Mouse (Mus musculus): ENCODE results near the gene Syngr2. TPM values are rescaled to one million over a fixed set of nuclear protein-coding genes. Genes with fewer than 3 reads are reported as not detected.

Gene Syngr2
- polyA plus RNA-seq, 1 experiment = 120 TPM

DNA sequence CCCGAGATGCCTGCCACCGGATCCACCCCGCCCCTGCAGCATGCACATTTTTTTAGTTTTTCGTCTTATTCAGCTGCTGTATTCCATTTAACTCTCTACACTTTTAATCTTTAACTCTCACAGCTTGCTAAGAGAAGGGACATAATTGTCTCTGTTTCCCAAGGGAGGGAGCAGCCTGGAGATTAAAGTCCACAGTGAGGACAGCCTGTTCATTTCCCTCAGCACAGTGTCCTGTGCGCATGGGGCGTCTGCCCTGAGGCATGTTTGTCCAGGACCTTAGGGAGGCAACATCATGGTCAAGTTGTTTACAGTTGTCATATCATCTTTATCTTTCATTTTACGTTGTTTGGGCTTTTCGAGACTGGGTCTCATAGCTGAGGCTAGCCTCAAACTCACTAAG lies 24.6 kb downstream of the Syngr2 start:
- no peak overlapping the region for H3K4me3 ChIP-seq (replicated peaks; ENCODE audit: control insufficient read depth, low read depth, low read length)
- no peak overlapping the region for H3K27ac ChIP-seq (ENCODE audit: control insufficient read depth, insufficient read depth, low read depth, low read length, poor library complexity)
- H3K4me1 ChIP-seq (ENCODE audit: control insufficient read depth, insufficient read depth, low read length) = peaks cover 9% of the 10 kb centered on the region
- TF ChIP-seq CTCF (IDR thresholded peaks at IDR 0.05; ENCODE audit: control insufficient read depth, insufficient read depth, low read length) = no peak
- no peak for TF ChIP-seq POLR2A (IDR thresholded peaks at IDR 0.05; ENCODE audit: borderline replicate concordance, control insufficient read depth, low read depth, low read length)
- WGBS = 90% methylated on average over 8 of the region's 8 CpGs

DNA sequence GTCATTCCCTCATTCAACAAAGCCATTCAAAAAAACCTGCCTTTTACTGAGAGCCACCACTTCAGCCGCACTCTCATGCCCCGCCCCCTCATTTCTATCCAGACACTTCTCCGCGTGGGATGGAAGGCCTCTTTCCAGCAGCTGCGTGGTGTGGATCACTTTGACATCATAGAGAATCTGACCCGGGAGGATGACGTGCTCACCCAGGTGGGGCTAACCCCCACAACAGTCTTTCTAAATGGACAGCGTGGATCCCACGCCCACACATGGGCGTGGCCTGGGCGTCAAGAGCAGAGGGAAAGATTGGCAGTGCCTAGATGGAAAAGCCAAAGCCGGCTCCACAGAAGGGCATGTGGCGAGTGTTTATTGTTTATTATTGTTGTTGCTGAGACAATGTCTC lies 26.8 kb downstream of the Syngr2 start:
- WGBS = 49% methylated on average over 13 of the region's 13 CpGs
- H3K4me1 ChIP-seq (ENCODE audit: control insufficient read depth, insufficient read depth, low read length) = peaks cover 8% of the 10 kb centered on the region
- H3K27ac ChIP-seq (ENCODE audit: control insufficient read depth, insufficient read depth, low read depth, low read length, poor library complexity) = no peak overlapping the region; the same call in 1 of the 2 replicates
- H3K4me3 ChIP-seq (replicated peaks; ENCODE audit: control insufficient read depth, low read depth, low read length) = no peak overlapping the region
- TF ChIP-seq POLR2A (IDR thresholded peaks at IDR 0.05; ENCODE audit: borderline replicate concordance, control insufficient read depth, low read depth, low read length) (no peak), CTCF (IDR thresholded peaks at IDR 0.05; ENCODE audit: control insufficient read depth, insufficient read depth, low read length) (no peak)

DNA sequence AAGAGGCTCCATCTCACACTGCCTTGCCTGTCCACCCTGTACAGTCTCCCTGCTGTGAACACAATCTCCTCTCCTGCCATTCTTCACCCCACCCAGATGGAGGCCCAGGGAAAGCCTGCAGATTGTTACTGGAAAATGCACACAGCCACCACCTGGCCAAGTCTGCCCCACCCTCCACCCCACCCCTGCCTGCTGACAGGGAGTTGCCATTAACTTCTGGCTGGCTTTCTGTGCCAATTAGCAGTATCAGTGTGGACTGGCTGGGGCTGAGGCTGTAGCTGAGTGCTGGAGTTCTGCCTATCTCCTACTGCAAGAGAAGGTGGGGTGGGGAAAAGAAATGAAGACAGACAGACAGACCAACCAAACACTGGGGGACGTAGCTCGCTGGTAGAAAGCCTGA lies 29.1 kb downstream of the Syngr2 start:
- Histone ChIP-seq H3K4me1 (ENCODE audit: control insufficient read depth, insufficient read depth, low read length) (peaks cover 5% of the 10 kb centered on the region), H3K27ac (ENCODE audit: control insufficient read depth, insufficient read depth, low read depth, low read length, poor library complexity) (peak overlapping the region; percentile 85), H3K4me3 (replicated peaks; ENCODE audit: control insufficient read depth, low read depth, low read length) (no peak overlapping the region)
- 58% methylated on average over 2 of the region's 2 CpGs for WGBS
- no peak for TF ChIP-seq CTCF (IDR thresholded peaks at IDR 0.05; ENCODE audit: control insufficient read depth, insufficient read depth, low read length)
- no peak for TF ChIP-seq POLR2A (IDR thresholded peaks at IDR 0.05; ENCODE audit: borderline replicate concordance, control insufficient read depth, low read depth, low read length)

DNA sequence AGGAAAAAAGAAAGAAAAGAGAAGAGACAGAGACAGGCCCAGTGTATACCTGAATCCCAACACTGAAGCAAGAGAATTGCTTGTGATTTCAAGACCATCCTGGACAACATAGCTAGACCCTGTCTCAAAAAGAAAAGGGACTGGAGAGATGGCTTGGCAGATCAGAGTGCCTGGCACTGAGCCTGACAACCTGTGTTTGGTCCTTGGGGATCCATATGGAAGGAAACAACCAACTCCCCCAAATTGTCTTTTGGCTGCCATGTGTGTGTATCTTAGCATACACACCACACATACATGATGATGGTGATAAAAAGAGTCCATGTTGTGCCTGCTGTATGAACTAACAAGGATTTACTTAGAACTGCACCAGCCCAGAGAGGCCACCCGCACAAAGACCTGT lies 29.6 kb downstream of the Syngr2 start:
- Histone ChIP-seq H3K27ac (ENCODE audit: control insufficient read depth, insufficient read depth, low read depth, low read length, poor library complexity) (peak overlapping the region; percentile 84), H3K4me1 (ENCODE audit: control insufficient read depth, insufficient read depth, low read length) (peaks cover 5% of the 10 kb centered on the region)
- TF ChIP-seq POLR2A (IDR thresholded peaks at IDR 0.05; ENCODE audit: borderline replicate concordance, control insufficient read depth, low read depth, low read length) (no peak), CTCF (IDR thresholded peaks at IDR 0.05; ENCODE audit: control insufficient read depth, insufficient read depth, low read length) (no peak)

DNA sequence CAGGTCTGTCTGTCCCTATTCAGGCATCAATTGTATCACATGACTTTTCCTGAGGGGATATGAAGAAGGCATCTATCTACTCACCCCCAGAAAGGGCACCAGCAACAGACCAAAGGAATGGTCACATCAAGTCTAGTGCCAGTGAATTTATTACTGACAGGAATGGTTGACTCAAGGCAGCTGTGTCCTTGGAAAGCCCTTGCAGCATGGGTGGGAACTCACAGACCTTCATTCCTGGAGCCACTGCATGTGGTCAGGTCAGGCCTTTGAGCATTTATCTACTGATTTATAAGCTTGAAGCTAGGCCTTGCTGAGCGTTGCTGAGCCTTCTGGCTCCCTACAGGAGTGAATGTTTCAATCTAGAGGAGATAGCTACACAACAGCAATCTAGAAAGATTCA lies 31.4 kb downstream of the Syngr2 start:
- 74% methylated on average over 1 of the region's 1 CpGs for WGBS
- no peak for TF ChIP-seq CTCF (IDR thresholded peaks at IDR 0.05; ENCODE audit: control insufficient read depth, insufficient read depth, low read length)
- TF ChIP-seq POLR2A (IDR thresholded peaks at IDR 0.05; ENCODE audit: borderline replicate concordance, control insufficient read depth, low read depth, low read length) = no peak
- peaks cover 5% of the 10 kb centered on the region for H3K4me1 ChIP-seq (ENCODE audit: control insufficient read depth, insufficient read depth, low read length)
- H3K4me3 ChIP-seq (replicated peaks; ENCODE audit: control insufficient read depth, low read depth, low read length) = no peak overlapping the region
- H3K27ac ChIP-seq (ENCODE audit: control insufficient read depth, insufficient read depth, low read depth, low read length, poor library complexity) = no peak overlapping the region; the same call in 1 of the 2 replicates

More for the DNA sequence above, 29.6 kb downstream of the Syngr2 start:
- no peak overlapping the region for H3K4me3 ChIP-seq (replicated peaks; ENCODE audit: control insufficient read depth, low read depth, low read length)
- 66% methylated on average over 1 of the region's 1 CpGs for WGBS

DNA sequence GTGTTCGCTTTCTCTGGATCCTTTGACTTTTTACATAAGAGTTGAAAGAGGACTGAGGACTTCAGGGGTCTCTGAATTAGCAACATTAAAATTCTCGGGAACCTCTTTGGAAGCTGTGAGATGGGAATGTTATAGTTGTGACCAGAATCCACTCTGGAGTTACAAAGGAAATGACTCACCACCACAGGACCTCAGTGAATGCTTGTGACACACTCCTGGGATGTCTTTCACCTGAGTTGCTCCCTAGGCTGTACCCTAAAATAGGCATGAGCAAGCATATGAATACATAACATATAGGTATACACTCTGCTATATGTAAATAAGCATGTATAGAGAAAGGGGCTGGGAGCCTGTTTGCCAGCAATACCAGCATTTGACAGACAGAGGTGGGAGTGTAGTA lies 34.0 kb downstream of the Syngr2 start:
- 80% methylated on average over 2 of the region's 2 CpGs for WGBS
- peaks cover 2% of the 10 kb centered on the region; the same call in 1 of the 2 replicates for H3K4me1 ChIP-seq (ENCODE audit: control insufficient read depth, insufficient read depth, low read length)
- no peak for TF ChIP-seq POLR2A (IDR thresholded peaks at IDR 0.05; ENCODE audit: borderline replicate concordance, control insufficient read depth, low read depth, low read length)
- no peak for TF ChIP-seq CTCF (IDR thresholded peaks at IDR 0.05; ENCODE audit: control insufficient read depth, insufficient read depth, low read length)
- no peak overlapping the region for H3K27ac ChIP-seq (ENCODE audit: control insufficient read depth, insufficient read depth, low read depth, low read length, poor library complexity)
- H3K4me3 ChIP-seq (replicated peaks; ENCODE audit: control insufficient read depth, low read depth, low read length) = no peak overlapping the region

DNA sequence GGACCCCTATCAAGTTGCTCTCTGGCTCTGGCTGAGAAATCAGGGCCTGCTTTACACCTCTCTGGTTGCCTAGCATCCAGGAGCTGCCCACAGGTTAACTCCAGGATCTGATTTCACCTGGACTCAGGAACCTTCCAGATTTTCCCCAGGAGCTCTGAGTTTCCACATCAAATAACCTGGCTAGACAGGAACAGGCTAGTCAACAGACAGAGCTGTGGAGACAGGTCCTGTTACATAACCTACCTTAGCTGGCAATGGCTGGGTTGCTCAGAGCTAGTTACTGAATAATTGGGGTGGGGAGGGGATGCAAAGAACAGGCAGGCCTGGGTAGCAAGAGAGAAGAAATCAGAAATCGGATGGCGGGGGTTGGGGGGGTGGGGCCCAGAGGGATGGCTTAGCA lies 35.5 kb downstream of the Syngr2 start:
- TF ChIP-seq POLR2A (IDR thresholded peaks at IDR 0.05; ENCODE audit: borderline replicate concordance, control insufficient read depth, low read depth, low read length) (no peak), CTCF (IDR thresholded peaks at IDR 0.05; ENCODE audit: control insufficient read depth, insufficient read depth, low read length) (no peak)
- Histone ChIP-seq H3K4me3 (replicated peaks; ENCODE audit: control insufficient read depth, low read depth, low read length) (no peak overlapping the region), H3K27ac (ENCODE audit: control insufficient read depth, insufficient read depth, low read depth, low read length, poor library complexity) (no peak overlapping the region), H3K4me1 (ENCODE audit: control insufficient read depth, insufficient read depth, low read length) (no peaks in the 10 kb centered on the region; the same call in 1 of the 2 replicates)
- 87% methylated on average over 2 of the region's 2 CpGs for WGBS

DNA sequence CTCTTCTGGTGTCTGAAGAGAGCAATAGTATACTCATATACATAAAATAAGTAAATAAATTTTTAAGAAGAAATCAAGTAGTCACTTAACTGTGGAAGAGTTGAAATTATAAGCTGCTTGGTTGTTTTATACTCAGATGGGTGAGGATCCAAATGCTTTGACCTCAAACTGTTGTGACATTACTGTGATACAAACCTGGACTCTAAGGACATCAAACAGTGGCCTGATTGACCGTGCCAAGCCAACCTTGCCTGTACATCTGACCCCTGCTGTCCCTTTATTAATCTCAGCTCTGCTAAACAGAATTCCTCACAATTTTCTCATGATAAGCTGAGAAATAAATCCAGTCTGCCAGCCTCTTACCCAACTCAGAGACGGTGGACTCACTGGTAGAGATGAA lies 36.2 kb downstream of the Syngr2 start:
- no peaks in the 10 kb centered on the region; the same call in 1 of the 2 replicates for H3K4me1 ChIP-seq (ENCODE audit: control insufficient read depth, insufficient read depth, low read length)
- 90% methylated on average over 2 of the region's 2 CpGs for WGBS
- TF ChIP-seq POLR2A (IDR thresholded peaks at IDR 0.05; ENCODE audit: borderline replicate concordance, control insufficient read depth, low read depth, low read length) (no peak), CTCF (IDR thresholded peaks at IDR 0.05; ENCODE audit: control insufficient read depth, insufficient read depth, low read length) (no peak)
- no peak overlapping the region for H3K4me3 ChIP-seq (replicated peaks; ENCODE audit: control insufficient read depth, low read depth, low read length)
- no peak overlapping the region for H3K27ac ChIP-seq (ENCODE audit: control insufficient read depth, insufficient read depth, low read depth, low read length, poor library complexity)

DNA sequence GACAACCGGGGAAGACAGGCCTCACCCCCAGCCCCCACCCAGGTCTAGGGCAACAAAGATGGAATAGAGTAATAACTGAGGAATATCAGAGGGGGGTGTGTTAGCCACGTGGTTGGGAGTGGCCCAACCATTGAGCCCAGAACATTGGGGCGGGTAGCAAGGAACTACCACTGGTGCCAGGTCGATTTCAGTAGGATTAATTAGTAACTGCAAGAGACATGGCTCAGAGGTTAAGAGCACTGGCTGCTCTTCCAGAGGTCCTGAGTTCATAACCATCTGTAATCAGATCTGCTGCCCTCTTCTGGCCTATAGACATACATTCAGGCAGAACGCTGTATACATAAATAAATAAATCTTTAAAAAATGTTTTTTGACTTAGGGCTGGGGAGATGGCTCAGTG lies 37.2 kb downstream of the Syngr2 start:
- Histone ChIP-seq H3K4me3 (replicated peaks; ENCODE audit: control insufficient read depth, low read depth, low read length) (no peak overlapping the region), H3K4me1 (ENCODE audit: control insufficient read depth, insufficient read depth, low read length) (no peaks in the 10 kb centered on the region; the same call in 1 of the 2 replicates), H3K27ac (ENCODE audit: control insufficient read depth, insufficient read depth, low read depth, low read length, poor library complexity) (0 out of 2 replicates have a peak overlapping the region, but pooled peaks have one; percentile 27)
- 48% methylated on average over 5 of the region's 5 CpGs for WGBS
- TF ChIP-seq CTCF (IDR thresholded peaks at IDR 0.05; ENCODE audit: control insufficient read depth, insufficient read depth, low read length) (no peak), POLR2A (IDR thresholded peaks at IDR 0.05; ENCODE audit: borderline replicate concordance, control insufficient read depth, low read depth, low read length) (no peak)
